Mouse (Mus musculus) heart, postnatal 25 days (tissue): ENCODE measurements around the gene Tas1r1. TPM values are rescaled to one million over a fixed set of nuclear protein-coding genes. Genes with fewer than 3 reads are reported as not detected.

Source experiments
- DNase-seq: peaks from one replicate; pipeline ENCODE4 v3.0.0; 2022; ENCODE audit warnings: low spot score
- intact Hi-C: fragments of 180-260 bp; cut with DNase I; formaldehyde crosslinking; loops from one replicate; pipeline ENCODE4 v1.15.1; 2025
- total RNA-seq, 2 experiments: library from RNA; stranded (reverse); gene quantifications; 2 replicates each; pipeline ENCODE4 v1.2.3; 2021

The Tas1r1 gene
- under 1 TPM in 1 of 2 experiments, not detected in 1; 0.16 TPM for total RNA-seq

- DNase-seq, result no peak
- intact Hi-C loops, result loop anchor here (2.0 kb wide), 1 partner anchor 58 kb away; no protein-coding TSS in a partner anchor
These were observed at the start of gene Tas1r1 for GRCm38 (mm10) chr4:152038225-152038984. Tas1r1 (minus strand) TSS chr4:152038568.

GRCm38 (mm10) chr4:152088133-152088532 is 49.8 kb upstream of the Tas1r1 start:
- no peak for DNase-seq
- intact Hi-C loops, result loop anchor here (5.0 kb wide), 1 partner anchor 46 kb away; no protein-coding TSS in a partner anchor

- intact Hi-C loops, result loop anchor here (5.0 kb wide), 1 partner anchor 45 kb away; no protein-coding TSS in a partner anchor
- DNase-seq, result no peak
These were observed 49.1 kb upstream of the Tas1r1 start for GRCm38 (mm10) chr4:152087211-152088081.

GRCm38 (mm10) chr4:152086505-152087210 is 48.3 kb upstream of the Tas1r1 start:
- intact Hi-C loops, result loop anchor here (5.0 kb wide), 1 partner anchor 44 kb away; no protein-coding TSS in a partner anchor
- no peak for DNase-seq

- no peak for DNase-seq
- intact Hi-C loops, result loop anchor here (5.0 kb wide), 1 partner anchor 42 kb away; no protein-coding TSS in a partner anchor
These were observed 46.2 kb upstream of the Tas1r1 start for GRCm38 (mm10) chr4:152084616-152085015.

GRCm38 (mm10) chr4:152083611-152084220 is 45.3 kb upstream of the Tas1r1 start:
- intact Hi-C loops, result no loop called here
- no peak for DNase-seq

GRCm38 (mm10) chr4:152079931-152080330 is 41.6 kb upstream of the Tas1r1 start:
- intact Hi-C loops, result no loop called here
- DNase-seq, result no peak

- DNase-seq, result no peak
- intact Hi-C loops, result no loop called here
These were observed 40.9 kb upstream of the Tas1r1 start for GRCm38 (mm10) chr4:152079261-152079660.

GRCm38 (mm10) chr4:152078105-152078530 is 39.8 kb upstream of the Tas1r1 start:
- intact Hi-C loops, result no loop called here
- no peak for DNase-seq

- no peak for DNase-seq
- intact Hi-C loops, result no loop called here
These were observed 38.8 kb upstream of the Tas1r1 start for GRCm38 (mm10) chr4:152077191-152077590.

- DNase-seq, result no peak
- intact Hi-C loops, result no loop called here
These were observed 36.2 kb upstream of the Tas1r1 start for GRCm38 (mm10) chr4:152074548-152074947.

- no peak for DNase-seq
- intact Hi-C loops, result no loop called here
These were observed 35.3 kb upstream of the Tas1r1 start for GRCm38 (mm10) chr4:152073715-152074114.

- intact Hi-C loops, result no loop called here
These were observed 34.3 kb upstream of the Tas1r1 start for GRCm38 (mm10) chr4:152072655-152073054.

GRCm38 (mm10) chr4:152072121-152072601 is 33.8 kb upstream of the Tas1r1 start, which contains the start of gene Plekhg5:
Plekhg5 (plus strand) TSS chr4:152072498.
- DNase-seq, result peak; percentile 66
- intact Hi-C loops, result no loop called here

More at GRCm38 (mm10) chr4:152072655-152073054, 34.3 kb upstream of the Tas1r1 start:
- no peak for DNase-seq

GRCm38 (mm10) chr4:152070494-152071396 is 32.4 kb upstream of the Tas1r1 start:
- intact Hi-C loops, result no loop called here
- no peak for DNase-seq

GRCm38 (mm10) chr4:152069245-152069644 is 30.9 kb upstream of the Tas1r1 start:
- intact Hi-C loops, result no loop called here
- no peak for DNase-seq

- no peak for DNase-seq
- intact Hi-C loops, result no loop called here
These were observed 29.9 kb upstream of the Tas1r1 start for GRCm38 (mm10) chr4:152068166-152068724.

GRCm38 (mm10) chr4:152067280-152067679 is 28.9 kb upstream of the Tas1r1 start:
- DNase-seq, result no peak
- intact Hi-C loops, result no loop called here
